Mouse (Mus musculus) embryonic facial prominence, embryonic 11.5 days (tissue): ENCODE data around the gene Mvb12b. TPM values are rescaled to one million over a fixed set of nuclear protein-coding genes. Genes with fewer than 3 reads are reported as not detected.
A peak's percentile ranks its signal among the peaks of the same experiment; 100 is the strongest.

Source experiments
- ATAC-seq: fragments of 200-750 bp; cut with Nextera tagmentation; replicated peaks from 2 replicates; pipeline ENCODE4 v1.8.0; 2017; ENCODE audit warnings: low read depth; ENCODE audit not compliant: insufficient number of reproducible peaks, low FRiP score, low TSS enrichment
- DNase-seq: peaks from one replicate; pipeline ENCODE4 v3.0.0-alpha.2; 2015; ENCODE audit warnings: low spot score
- H3K27ac ChIP-seq: fragments of 300-500 bp; sonication (generic); replicated peaks from 2 replicates; pipeline ENCODE4 v1.5.1; 2014; ENCODE audit warnings: mild to moderate bottlenecking, low read depth, low read length, control low read depth
- H3K27me3 ChIP-seq: fragments of 300-500 bp; sonication (generic); 2 replicates; pipeline ENCODE4 v1.6.1; 2014; ENCODE audit warnings: mild to moderate bottlenecking, low read length, moderate library complexity, mixed read lengths; ENCODE audit not compliant: control insufficient read depth, insufficient read depth
- H3K36me3 ChIP-seq: fragments of 300-500 bp; sonication (generic); replicated peaks from 2 replicates; pipeline ENCODE4 v1.6.1; 2014; ENCODE audit warnings: low read depth, mild to moderate bottlenecking, low read length, moderate library complexity, mixed read lengths; ENCODE audit not compliant: control insufficient read depth, insufficient read depth
- H3K4me1 ChIP-seq: fragments of 300-500 bp; sonication (generic); 2 replicates; pipeline ENCODE4 v1.6.1; 2014; ENCODE audit warnings: low read length, mixed read lengths; ENCODE audit not compliant: control insufficient read depth, insufficient read depth
- H3K4me2 ChIP-seq: fragments of 300-500 bp; sonication (generic); 2 replicates; pipeline ENCODE4 v1.6.1; 2014; ENCODE audit warnings: low read depth, mild to moderate bottlenecking, control low read depth, low read length, moderate library complexity
- H3K4me3 ChIP-seq: fragments of 300-500 bp; sonication (generic); 2 replicates; pipeline ENCODE4 v1.5.1; 2014; ENCODE audit warnings: low read depth, low read length, control low read depth
- H3K9ac ChIP-seq: fragments of 300-500 bp; sonication (generic); replicated peaks from 2 replicates; pipeline ENCODE4 v1.6.1; 2014; ENCODE audit warnings: mild to moderate bottlenecking, control low read depth, low read length
- H3K9me3 ChIP-seq: fragments of 300-500 bp; sonication (generic); replicated peaks from 2 replicates; pipeline ENCODE4 v1.6.1; 2016; ENCODE audit warnings: mild to moderate bottlenecking, low read length, inconsistent platforms, mixed read lengths; ENCODE audit not compliant: control insufficient read depth
- WGBS: fragments of 180-500 bp; shearing (Covaris S2); extraction: QIAGEN DNeasy Blood & Tissue Kit; methylation state at CpG from one replicate; pipeline ENCODE4 v1.1.7; 2014; 5-methylcytosine and 5-hydroxymethylcytosine counted together
- polyA plus RNA-seq: library from polyadenylated mRNA; unstranded; fragments of >200 nt; fragmentation: Nextera tagmentation; extraction: Ambion mirVana; gene quantifications from 2 replicates; pipeline ENCODE4 v1.2.1, GENCODE M21; 2014

The Mvb12b gene
- polyA plus RNA-seq, 1 experiment from 2014 or later, result 23.3 TPM

- no peak overlapping the region for H3K4me2 ChIP-seq
- no peak overlapping the region for H3K4me3 ChIP-seq
- no peaks in the 10 kb centered on the region for H3K4me1 ChIP-seq
- H3K27me3 ChIP-seq, result no peaks in the 10 kb centered on the region
- H3K9me3 ChIP-seq, result peaks cover 17% of the 10 kb centered on the region
- no peak overlapping the region for H3K9ac ChIP-seq
- no peak for ATAC-seq
- 60% methylated on average over 11 of the region's 11 CpGs for WGBS
- peaks cover 5% of the 10 kb centered on the region for H3K36me3 ChIP-seq
- H3K27ac ChIP-seq, result 0 out of 2 replicates have a peak overlapping the region, but pooled peaks have one; percentile 25
- peak; percentile 75 for DNase-seq
These were observed 105.9 kb downstream of the Mvb12b start for GRCm38 (mm10) chr2:33781655-33782400.

GRCm38 (mm10) chr2:33778466-33778865, 109.3 kb downstream of the Mvb12b start:
- Histone ChIP-seq H3K4me2 (no peak overlapping the region), H3K4me3 (no peak overlapping the region), H3K4me1 (no peaks in the 10 kb centered on the region), H3K36me3 (peaks cover 5% of the 10 kb centered on the region), H3K9ac (no peak overlapping the region), H3K27ac (no peak overlapping the region), H3K9me3 (peaks cover 17% of the 10 kb centered on the region), H3K27me3 (no peaks in the 10 kb centered on the region)
- 96% methylated on average over 4 of the region's 4 CpGs for whole genome bisulfite sequencing
- DNase-seq (no peak), ATAC-seq (no peak)

GRCm38 (mm10) chr2:33777051-33777450, 110.7 kb downstream of the Mvb12b start:
- no peak overlapping the region for H3K27ac ChIP-seq
- H3K9ac ChIP-seq, result no peak overlapping the region

GRCm38 (mm10) chr2:33774884-33775283, 112.9 kb downstream of the Mvb12b start:
- DNase-seq (no peak), ATAC-seq (no peak)
- Histone ChIP-seq H3K9ac (no peak overlapping the region), H3K27me3 (no peaks in the 10 kb centered on the region), H3K4me2 (no peak overlapping the region), H3K36me3 (peaks cover 5% of the 10 kb centered on the region), H3K27ac (no peak overlapping the region), H3K9me3 (peaks cover 17% of the 10 kb centered on the region), H3K4me1 (no peaks in the 10 kb centered on the region), H3K4me3 (no peak overlapping the region)
- WGBS, result 86% methylated on average over 2 of the region's 2 CpGs

More at GRCm38 (mm10) chr2:33777051-33777450, 110.7 kb downstream of the Mvb12b start:
- H3K4me2 ChIP-seq, result no peak overlapping the region
- no peak overlapping the region for H3K4me3 ChIP-seq
- WGBS, result 97% methylated on average over 11 of the region's 11 CpGs
- H3K27me3 ChIP-seq, result no peaks in the 10 kb centered on the region
- H3K36me3 ChIP-seq, result peaks cover 5% of the 10 kb centered on the region
- ATAC-seq (no peak), DNase-seq (no peak)
- H3K4me1 ChIP-seq, result no peaks in the 10 kb centered on the region
- peaks cover 17% of the 10 kb centered on the region for H3K9me3 ChIP-seq

GRCm38 (mm10) chr2:33774106-33774505, 113.6 kb downstream of the Mvb12b start:
- WGBS, result 59% methylated on average over 4 of the region's 4 CpGs
- Histone ChIP-seq H3K4me3 (no peak overlapping the region), H3K9me3 (peaks cover 17% of the 10 kb centered on the region), H3K36me3 (peaks cover 5% of the 10 kb centered on the region), H3K9ac (no peak overlapping the region; the same call in 1 of the 2 replicates), H3K27me3 (no peaks in the 10 kb centered on the region), H3K27ac (peak overlapping the region; percentile 47; the same call in 1 of the 2 replicates), H3K4me1 (no peaks in the 10 kb centered on the region), H3K4me2 (no peak overlapping the region)
- ATAC-seq, result no peak
- DNase-seq, result no peak

- 0 out of 2 replicates have a peak overlapping the region, but pooled peaks have one; percentile 8 for H3K27ac ChIP-seq
- no peak overlapping the region for H3K9ac ChIP-seq
- peaks cover 3% of the 10 kb centered on the region for H3K9me3 ChIP-seq
- no peak overlapping the region for H3K4me2 ChIP-seq
- DNase-seq, result peak; percentile 50
- H3K4me3 ChIP-seq, result no peak overlapping the region
- WGBS, result 37% methylated on average over 9 of the region's 9 CpGs
- H3K27me3 ChIP-seq, result no peaks in the 10 kb centered on the region
- ATAC-seq, result no peak
- peaks cover 2% of the 10 kb centered on the region for H3K36me3 ChIP-seq
- H3K4me1 ChIP-seq, result no peaks in the 10 kb centered on the region
These were observed 115.3 kb downstream of the Mvb12b start for GRCm38 (mm10) chr2:33772439-33772838.

GRCm38 (mm10) chr2:33771388-33771787, 116.4 kb downstream of the Mvb12b start:
- Histone ChIP-seq H3K4me2 (no peak overlapping the region), H3K27ac (no peak overlapping the region), H3K4me3 (no peak overlapping the region), H3K9ac (no peak overlapping the region), H3K9me3 (no peaks in the 10 kb centered on the region), H3K36me3 (no peaks in the 10 kb centered on the region), H3K27me3 (no peaks in the 10 kb centered on the region), H3K4me1 (no peaks in the 10 kb centered on the region)
- WGBS, result 81% methylated on average over 10 of the region's 10 CpGs
- ATAC-seq (no peak), DNase-seq (no peak)

- no peak for DNase-seq
- ATAC-seq, result no peak
- H3K9me3 ChIP-seq, result no peaks in the 10 kb centered on the region
- no peak overlapping the region for H3K27ac ChIP-seq
- no peaks in the 10 kb centered on the region for H3K27me3 ChIP-seq
- H3K9ac ChIP-seq, result no peak overlapping the region
- H3K4me1 ChIP-seq, result no peaks in the 10 kb centered on the region
- WGBS, result 85% methylated on average over 4 of the region's 4 CpGs
- no peak overlapping the region for H3K4me2 ChIP-seq
- no peaks in the 10 kb centered on the region for H3K36me3 ChIP-seq
- no peak overlapping the region for H3K4me3 ChIP-seq
These were observed 117.1 kb downstream of the Mvb12b start for GRCm38 (mm10) chr2:33770526-33771130.
